Mouse (Mus musculus): ENCODE results near the gene Myt1l.

Gene Myt1l

DNA sequence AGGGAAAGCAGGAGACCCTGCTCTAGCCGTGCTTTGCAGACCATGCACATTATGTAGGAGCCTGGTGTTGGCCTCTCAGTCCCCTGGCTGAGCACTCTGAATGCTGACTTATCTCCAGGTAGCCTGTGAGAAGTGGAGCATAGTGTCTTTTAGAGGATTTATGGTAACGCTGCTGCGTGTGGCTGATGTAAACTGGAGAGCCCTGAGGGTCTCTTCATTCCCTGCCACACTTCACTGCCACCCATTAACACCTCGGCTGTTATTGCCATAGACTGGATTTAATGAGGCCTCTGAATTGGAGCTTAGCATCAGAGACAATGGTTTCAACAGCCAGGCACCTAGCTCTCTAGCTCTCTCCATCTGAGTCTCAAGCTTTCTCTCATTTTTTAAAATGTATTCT, 114.7 kb downstream of the Myt1l start:
- POLR2A ChIA-PET = no interaction called here
- CTCF ChIA-PET = no interaction called here

GRCm38 (mm10) chr12:29644091-29644490, 115.9 kb downstream of the Myt1l start:
- CTCF ChIA-PET = no interaction called here

DNA sequence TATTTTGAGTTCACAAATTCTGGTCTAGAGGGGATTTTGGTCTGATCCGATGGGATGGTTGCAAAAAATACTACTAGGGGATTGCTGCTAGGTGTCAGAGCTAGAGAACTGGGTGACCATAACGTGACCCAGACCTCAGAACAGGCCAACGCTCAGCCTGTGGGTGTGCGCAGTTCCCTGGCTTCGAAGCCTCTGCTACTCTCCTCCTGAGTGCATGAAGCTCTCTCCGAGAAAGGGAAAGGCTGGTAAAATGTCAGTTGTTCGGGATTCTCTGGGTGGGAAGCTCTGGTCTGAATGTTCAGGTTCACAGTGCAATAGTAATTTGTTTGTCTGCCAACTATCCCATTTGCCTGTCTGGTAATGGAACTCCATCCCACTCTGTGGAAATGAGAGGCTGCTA, 116.5 kb downstream of the Myt1l start:
- ChIA-PET CTCF (no interaction called here), POLR2A (no interaction called here)

More at GRCm38 (mm10) chr12:29644091-29644490, 115.9 kb downstream of the Myt1l start:
- POLR2A ChIA-PET = no interaction called here

- POLR2A ChIA-PET = no interaction called here
Observed at GRCm38 (mm10) chr12:29649510-29650152, 121.4 kb downstream of the Myt1l start.

DNA sequence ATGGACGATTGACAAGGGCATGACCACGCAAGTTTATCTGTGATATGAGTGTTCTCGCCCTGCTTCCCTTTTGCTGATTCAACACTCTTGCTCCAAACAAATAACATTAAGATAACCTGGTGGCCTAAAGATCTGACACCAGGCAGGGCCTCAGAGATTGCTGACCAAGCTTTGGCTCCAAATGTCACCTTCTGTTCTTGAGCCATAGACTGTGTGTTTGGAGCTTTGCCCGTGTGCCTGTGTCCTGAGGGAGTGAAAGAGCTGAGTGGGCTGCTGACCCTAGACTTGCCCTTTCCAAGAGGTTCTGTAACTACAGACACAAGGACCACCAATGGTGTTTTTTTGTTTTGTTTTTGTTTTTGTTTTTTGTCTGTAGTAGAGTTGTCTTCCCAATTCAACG, 124.3 kb downstream of the Myt1l start:
- CTCF ChIA-PET = no interaction called here
- POLR2A ChIA-PET = no interaction called here

More at GRCm38 (mm10) chr12:29649510-29650152, 121.4 kb downstream of the Myt1l start:
- CTCF ChIA-PET = no interaction called here

- POLR2A ChIA-PET = no interaction called here
- CTCF ChIA-PET = no interaction called here
Observed at GRCm38 (mm10) chr12:29655197-29655632, 127.0 kb downstream of the Myt1l start.

- ChIA-PET CTCF (no interaction called here), POLR2A (no interaction called here)
Observed at GRCm38 (mm10) chr12:29655673-29656072, 127.5 kb downstream of the Myt1l start.

DNA sequence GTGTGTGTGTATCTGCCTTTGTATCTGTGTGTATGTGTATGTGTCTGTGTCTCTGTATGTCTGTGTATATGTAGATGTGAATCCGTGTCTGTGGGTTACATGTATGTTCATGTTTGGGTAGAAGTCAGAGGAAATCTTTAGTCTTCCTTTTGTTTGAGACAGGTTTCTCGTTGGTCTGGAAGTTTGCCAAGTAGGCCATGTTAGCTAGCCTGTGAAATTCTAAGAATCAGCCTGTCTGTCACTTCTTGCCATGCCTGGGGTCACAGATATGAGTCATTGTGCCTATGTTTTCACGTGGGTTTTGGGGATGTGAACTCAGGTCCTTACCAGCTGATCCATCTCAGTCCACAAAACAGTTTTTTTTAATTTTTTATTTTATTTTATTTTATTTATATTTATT, 128.9 kb downstream of the Myt1l start:
- ChIA-PET CTCF (no interaction called here), POLR2A (no interaction called here)

DNA sequence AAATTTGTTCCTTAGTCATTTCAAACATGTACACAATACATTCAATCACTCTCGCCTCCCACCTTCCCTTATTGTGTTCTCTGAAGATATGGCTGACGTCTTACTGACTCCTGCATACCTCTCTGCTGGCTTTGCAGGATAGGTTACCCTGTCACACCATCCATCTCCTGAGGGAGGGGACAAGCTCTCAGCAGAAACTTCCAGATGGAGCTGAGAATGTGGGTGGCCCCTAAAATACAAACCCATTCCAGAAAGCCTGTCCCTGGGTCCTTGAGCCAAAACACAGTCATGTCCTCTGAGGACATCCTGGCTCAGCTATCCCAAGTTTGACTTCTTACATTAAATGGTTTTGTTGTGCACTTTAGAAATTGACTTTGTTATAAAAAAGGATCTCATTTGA, 129.7 kb downstream of the Myt1l start:
- POLR2A ChIA-PET = no interaction called here

GRCm38 (mm10) chr12:29671984-29672383, 143.8 kb downstream of the Myt1l start:
- ChIA-PET CTCF (interaction anchor here in 1 of 4 experiments (0.6 kb wide), 1 partner anchor 1082 kb away, joined by 3 read pairs; no protein-coding TSS in a partner anchor), POLR2A (no interaction called here)

More for the DNA sequence above, 129.7 kb downstream of the Myt1l start:
- CTCF ChIA-PET = no interaction called here

DNA sequence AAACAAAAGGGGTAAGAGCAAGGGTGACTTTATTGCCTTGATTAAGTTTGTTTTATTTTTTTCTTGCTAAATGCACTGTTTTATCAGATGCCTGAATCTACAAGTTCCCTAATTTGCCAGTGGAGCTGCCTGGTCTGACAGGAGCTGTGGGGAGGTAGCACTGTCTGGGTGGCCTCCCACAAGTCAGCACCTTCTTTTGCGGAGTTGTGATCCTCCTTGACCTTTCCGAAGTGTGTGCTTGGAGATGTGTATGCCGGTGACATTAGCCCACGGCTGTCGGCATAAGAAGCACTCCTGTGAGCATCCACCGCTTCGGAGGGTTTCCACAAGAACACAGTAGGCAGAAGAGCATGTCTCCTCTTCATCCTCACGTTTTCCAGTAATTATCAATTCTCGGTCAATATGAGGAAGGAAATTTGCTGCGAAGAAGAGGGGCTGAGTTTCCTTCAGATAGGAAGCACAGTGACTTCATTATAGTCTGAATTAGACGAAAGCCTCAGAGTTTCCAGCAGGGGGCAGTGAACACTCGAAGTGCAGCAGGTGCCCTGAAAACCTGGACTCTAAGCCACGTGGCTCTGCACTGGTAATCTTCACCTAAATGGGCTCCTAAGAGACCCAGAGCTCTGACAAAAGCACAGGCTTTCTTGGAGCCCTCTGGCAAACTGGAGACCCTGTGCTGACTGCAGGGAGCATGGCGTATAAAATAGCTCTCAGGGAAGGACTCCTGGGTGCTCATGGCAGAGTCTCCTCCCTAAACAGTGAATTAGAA, 147.6 kb downstream of the Myt1l start:
- ChIA-PET CTCF (interaction anchor here (0.6 to 1.4 kb wide), 9 partner anchors 11 to 315 kb away, joined by 3 to 8 read pairs (median 4); no protein-coding TSS in a partner anchor), POLR2A (interaction anchor here in 1 of 4 experiments (0.7 kb wide), 1 partner anchor 87 kb away, joined by 4 read pairs; no protein-coding TSS in a partner anchor)

- ChIA-PET POLR2A (no interaction called here), CTCF (no interaction called here)
Observed at GRCm38 (mm10) chr12:29682384-29682783, 154.2 kb downstream of the Myt1l start.

GRCm38 (mm10) chr12:29682946-29683345, 154.8 kb downstream of the Myt1l start:
- POLR2A ChIA-PET = no interaction called here
- CTCF ChIA-PET = no interaction called here

DNA sequence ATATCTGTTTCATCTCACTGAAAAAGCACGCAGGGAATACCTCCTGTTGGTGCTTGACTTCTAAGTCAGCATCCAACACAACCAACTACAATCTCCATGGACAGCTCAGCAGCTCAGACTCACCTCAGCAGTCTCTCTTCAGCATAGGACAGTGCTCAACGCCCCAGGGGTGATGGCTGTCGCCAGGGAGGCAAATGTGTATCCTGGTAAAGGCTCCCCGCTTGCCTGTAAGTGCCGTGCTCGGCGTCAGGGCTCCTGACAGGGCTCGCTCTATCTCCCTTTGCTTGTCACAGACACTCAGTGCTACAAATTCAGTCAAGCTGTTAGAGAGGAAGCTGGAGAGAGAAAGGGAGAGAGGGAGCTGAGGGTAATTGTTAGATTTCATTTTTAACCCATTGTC, 158.1 kb downstream of the Myt1l start:
- CTCF ChIA-PET = interaction anchor here in 1 of 4 experiments (0.6 kb wide), 1 partner anchor 19 kb away, joined by 5 read pairs; no protein-coding TSS in a partner anchor
- POLR2A ChIA-PET = no interaction called here

DNA sequence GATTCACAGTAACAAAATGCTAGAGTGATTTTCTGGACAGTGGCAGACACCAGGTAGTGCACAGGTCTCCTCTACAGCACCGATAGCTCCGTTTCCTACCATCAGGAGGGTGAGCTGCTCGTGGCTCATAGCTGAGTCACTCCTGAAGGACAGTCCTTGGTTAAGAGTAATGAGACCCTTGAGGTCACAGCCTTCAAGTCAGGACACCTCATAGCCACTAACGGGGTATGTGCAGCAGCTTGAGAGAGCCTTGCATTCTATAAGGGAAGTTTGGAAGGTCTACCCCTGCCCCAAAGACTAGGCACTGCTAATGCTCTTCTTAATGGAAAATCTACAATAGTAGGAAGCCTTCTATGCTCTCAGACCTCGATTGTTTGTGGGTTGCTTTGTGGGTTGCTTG, 163.4 kb downstream of the Myt1l start:
- ChIA-PET CTCF (interaction anchor here in 1 of 4 experiments (1.0 kb wide), 1 partner anchor 164 kb away, joined by 3 read pairs; no protein-coding TSS in a partner anchor), POLR2A (no interaction called here)

- CTCF ChIA-PET = interaction anchor here in 1 of 4 experiments (0.7 kb wide), 1 partner anchor 188 kb away, joined by 4 read pairs; no protein-coding TSS in a partner anchor
- POLR2A ChIA-PET = no interaction called here
Observed at GRCm38 (mm10) chr12:29695194-29695593, 167.0 kb downstream of the Myt1l start.

- POLR2A ChIA-PET = no interaction called here
Observed at GRCm38 (mm10) chr12:29697526-29698500, 169.6 kb downstream of the Myt1l start.

GRCm38 (mm10) chr12:29698541-29698940, 170.4 kb downstream of the Myt1l start:
- CTCF ChIA-PET = no interaction called here
- POLR2A ChIA-PET = no interaction called here

More at GRCm38 (mm10) chr12:29697526-29698500, 169.6 kb downstream of the Myt1l start:
- CTCF ChIA-PET = no interaction called here

DNA sequence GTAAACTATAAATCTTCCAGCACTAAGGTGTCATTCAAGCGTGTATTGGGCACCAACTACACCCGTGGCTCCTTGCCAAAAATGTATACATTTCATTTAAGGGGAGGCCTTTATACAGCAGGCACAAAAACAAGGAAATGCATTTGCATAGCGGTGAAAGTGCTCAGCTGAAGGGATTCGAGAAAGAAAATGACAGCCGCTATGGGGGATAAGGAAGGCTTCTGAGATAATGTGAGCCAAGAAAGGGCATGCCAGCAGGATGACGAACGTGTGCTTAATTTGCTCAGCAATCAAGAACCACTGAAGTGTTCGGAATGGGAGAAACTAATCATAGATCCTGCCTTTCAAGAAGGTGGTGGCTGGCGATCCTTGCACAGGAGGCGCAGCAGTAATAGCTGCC, 170.8 kb downstream of the Myt1l start:
- CTCF ChIA-PET = interaction anchor here in 1 of 4 experiments (0.6 kb wide), 1 partner anchor 828 kb away, joined by 3 read pairs; no protein-coding TSS in a partner anchor
- POLR2A ChIA-PET = no interaction called here

DNA sequence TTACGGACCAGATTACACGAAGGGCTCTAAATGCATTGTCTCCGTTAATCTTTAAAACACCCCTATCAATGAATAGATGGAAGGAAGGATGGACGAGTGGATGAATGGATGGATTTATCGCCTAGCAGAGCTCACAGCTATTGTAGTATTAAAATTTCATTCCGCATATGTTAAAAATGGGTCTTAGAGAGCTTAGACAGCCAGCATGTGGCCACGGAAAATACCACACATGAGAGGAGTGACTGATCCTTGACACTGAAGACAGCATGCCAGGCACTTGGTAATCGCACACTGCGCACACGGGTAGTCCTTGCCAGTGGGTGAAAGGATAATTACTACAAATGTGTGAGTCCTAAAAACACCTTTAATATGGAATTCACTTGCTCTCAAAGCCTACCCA, 171.2 kb downstream of the Myt1l start:
- POLR2A ChIA-PET = no interaction called here
- CTCF ChIA-PET = interaction anchor here in 1 of 4 experiments (0.6 kb wide), 1 partner anchor 829 kb away, joined by 3 read pairs; no protein-coding TSS in a partner anchor
